Mouse (Mus musculus) mesoderm, embryonic 11.5 days (tissue): ENCODE results near the gene Olfr829.
"Not testable (repeated sequence)": the region's sequence is repeated elsewhere in the genome, so short reads cannot be mapped to it uniquely, and the experiment has no call there.

Source experiments
- DNase-seq: peaks from one replicate; pipeline ENCODE4 v3.0.0-alpha.2; 2012; ENCODE audit warnings: low read depth, low spot score

The Olfr829 gene

GRCm38 (mm10) chr9:18854633-18855032 is at the start of gene Olfr829:
Olfr829 (plus strand) TSS chr9:18854933.
- DNase-seq = no peak

- DNase-seq = no peak
Measured at GRCm38 (mm10) chr9:18819426-18819825, 35.3 kb upstream of the Olfr829 start, which contains the start of gene Olfr828. Olfr828 (minus strand) TSS chr9:18819526.

- DNase-seq = no peak
Measured at GRCm38 (mm10) chr9:18874393-18874792, 19.7 kb downstream of the Olfr829 start, which contains the start of gene Olfr830. Olfr830 (plus strand) TSS chr9:18874693.

- DNase-seq = not testable (repeated sequence)
Measured at GRCm38 (mm10) chr9:18907699-18908098, 53.0 kb downstream of the Olfr829 start.
